Mouse (Mus musculus) gastrocnemius, adult 2 months (tissue): ENCODE measurements at regions not wholly inside any gene's neighbourhood (a gene's known extent, or its start where the extent isn't known, plus 50 kb on each side); places are given as distances from the start of the nearest gene placed in this dataset.

Experiments used
- DNase-seq: peaks from one replicate; pipeline ENCODE4 v3.0.0; 2022
- H3K27ac ChIP-seq: fragments of 200-600 bp; 2 replicates; pipeline ENCODE4 v1.8.1; 2022; ENCODE audit warnings: mild to moderate bottlenecking
- H3K4me3 ChIP-seq: fragments of 200-600 bp; 2 replicates; pipeline ENCODE4 v1.8.1; 2022; ENCODE audit warnings: mild to moderate bottlenecking, moderate library complexity
- CTCF ChIP-seq: fragments of 200-600 bp; IDR thresholded peaks from 2 replicates; pipeline ENCODE4 v1.8.1; 2022; ENCODE audit warnings: antibody characterized with exemption, mild to moderate bottlenecking, moderate library complexity
- intact Hi-C: fragments of 180-260 bp; cut with DNase I; formaldehyde crosslinking; loops from one replicate; pipeline ENCODE4 v1.15.1; 2025

DNA sequence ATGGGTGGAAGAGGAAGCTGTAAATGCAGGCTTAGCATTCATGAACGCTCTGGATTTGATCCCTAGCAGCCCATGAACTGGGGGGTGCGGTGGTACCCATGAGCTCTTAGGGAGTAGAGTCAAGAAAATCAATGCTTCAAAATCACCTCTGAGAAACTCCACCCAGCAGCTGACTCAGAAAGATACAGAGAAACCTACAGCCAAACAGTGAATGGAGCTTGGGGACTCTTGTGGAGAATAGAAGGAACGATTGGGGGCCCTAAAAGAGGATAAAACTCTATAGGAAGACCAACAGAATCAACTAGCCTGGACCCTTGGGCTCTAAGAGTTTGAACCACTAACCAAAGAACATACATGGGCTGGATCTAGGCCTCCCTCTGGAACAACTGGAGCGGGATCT lies 177.6 kb downstream of the Ube2e3 start:
- no peak for DNase-seq
- no peak for TF ChIP-seq CTCF
- intact Hi-C loops, result no loop called here
- H3K27ac ChIP-seq, result no peak overlapping the region
- no peak overlapping the region for H3K4me3 ChIP-seq

DNA sequence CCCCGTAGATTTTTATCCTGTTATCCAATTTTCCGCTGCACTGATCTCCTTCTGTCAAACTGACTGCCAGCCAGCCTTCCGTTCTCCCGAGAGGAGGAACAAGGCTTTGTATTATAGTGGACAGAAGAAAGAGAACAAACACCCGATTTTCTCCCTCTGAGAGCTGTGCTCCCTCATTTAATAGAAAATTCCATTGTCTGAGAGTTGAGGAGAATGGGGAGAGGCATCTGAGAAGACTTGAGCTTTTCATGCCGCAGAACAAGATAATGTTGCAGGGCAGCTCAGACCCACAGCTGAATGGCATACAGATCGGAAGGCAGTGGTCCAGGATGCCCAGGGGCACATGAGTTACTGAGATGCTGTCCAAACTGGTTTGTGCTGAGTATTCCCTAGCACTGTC lies 180.1 kb downstream of the Ube2e3 start:
- Histone ChIP-seq H3K27ac (no peak overlapping the region), H3K4me3 (no peak overlapping the region)
- intact Hi-C loops, result no loop called here
- no peak for TF ChIP-seq CTCF
- DNase-seq, result no peak

DNA sequence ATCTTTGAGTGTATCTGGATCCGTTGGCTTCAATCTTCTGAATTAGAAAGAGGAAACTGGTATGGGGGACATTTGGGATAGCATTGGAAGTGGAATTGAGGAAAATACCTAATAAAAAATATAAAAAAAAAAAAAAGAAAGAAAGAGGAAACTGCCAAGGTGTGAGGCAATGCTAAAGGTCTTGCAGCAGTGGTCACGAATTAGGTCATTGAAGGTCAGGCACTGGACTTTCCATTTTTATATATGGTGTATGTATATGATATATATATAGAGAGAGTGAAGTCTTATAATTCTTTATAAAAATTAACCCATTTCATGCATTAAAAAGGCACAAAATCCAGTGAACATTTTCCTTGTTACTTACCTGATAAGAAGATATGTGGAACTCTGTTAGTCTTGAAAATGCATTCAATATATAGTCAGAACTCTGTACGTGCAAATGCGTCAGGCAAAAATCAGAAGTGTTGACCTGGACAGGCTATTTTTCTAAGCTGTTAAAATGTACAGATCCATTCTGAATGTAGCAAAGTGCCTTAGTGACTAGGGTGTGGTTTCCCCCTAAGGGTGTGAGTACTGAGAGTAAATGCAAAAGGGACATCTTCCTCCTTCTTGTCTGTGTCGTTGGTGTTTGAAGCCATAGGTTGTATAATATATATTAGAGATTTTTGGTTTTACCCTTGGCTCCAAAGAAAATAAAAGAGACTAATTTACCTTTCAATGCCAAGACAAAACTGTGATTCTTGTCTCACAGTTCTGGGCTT lies 181.0 kb downstream of the Ube2e3 start:
- intact Hi-C loops, result no loop called here
- H3K27ac ChIP-seq, result no peak overlapping the region
- DNase-seq, result no peak
- no peak overlapping the region for H3K4me3 ChIP-seq
- no peak for TF ChIP-seq CTCF

DNA sequence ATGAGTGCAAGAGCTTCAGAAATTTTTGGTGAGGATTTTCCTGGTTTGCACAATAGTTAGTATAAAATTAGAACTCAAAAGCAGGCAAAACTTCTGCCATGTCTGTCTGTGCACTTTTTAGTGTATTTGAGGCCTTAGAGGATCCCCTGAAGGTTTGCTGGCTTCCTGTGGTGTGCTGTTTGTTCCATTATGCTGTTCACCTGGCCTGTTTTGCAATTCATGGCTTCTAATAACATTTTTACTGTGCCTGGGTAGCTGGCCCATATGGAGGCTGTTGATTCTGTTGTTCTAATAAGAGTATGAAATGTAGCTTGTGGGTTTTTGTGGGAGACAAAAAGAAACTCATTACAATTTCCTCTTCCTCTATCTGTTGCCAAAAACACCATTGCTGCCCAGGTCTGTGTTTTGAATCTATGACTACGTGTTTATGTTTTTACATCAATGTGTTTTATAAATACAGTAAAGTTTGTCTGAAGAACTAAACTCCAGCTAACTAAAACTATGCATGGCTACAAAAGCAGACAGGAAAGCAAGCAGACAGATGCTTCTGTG lies 182.6 kb downstream of the Ube2e3 start:
- H3K27ac ChIP-seq, result no peak overlapping the region
- no peak for DNase-seq
- intact Hi-C loops, result no loop called here
- no peak overlapping the region for H3K4me3 ChIP-seq
- no peak for TF ChIP-seq CTCF

DNA sequence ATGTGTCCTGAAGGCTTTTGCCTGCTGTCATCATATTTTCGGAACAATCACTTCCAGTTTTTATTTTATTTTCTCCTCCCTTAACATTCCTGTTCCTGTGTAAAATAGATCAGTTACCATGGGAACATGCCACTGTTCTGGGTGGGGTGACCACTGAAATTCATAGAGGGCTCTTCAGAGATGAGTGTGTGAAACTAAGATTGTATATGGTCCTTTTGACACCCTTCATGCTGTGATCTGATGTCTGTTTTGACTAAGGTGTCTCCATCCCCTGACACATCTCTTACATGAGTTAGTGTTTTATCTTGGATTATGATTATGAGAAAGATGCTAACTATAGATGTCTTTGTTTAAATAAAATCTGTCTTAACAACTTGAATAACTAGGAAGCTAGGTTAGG lies 184.3 kb downstream of the Ube2e3 start:
- H3K27ac ChIP-seq, result no peak overlapping the region
- DNase-seq, result no peak
- H3K4me3 ChIP-seq, result no peak overlapping the region
- no peak for TF ChIP-seq CTCF
- intact Hi-C loops, result no loop called here

DNA sequence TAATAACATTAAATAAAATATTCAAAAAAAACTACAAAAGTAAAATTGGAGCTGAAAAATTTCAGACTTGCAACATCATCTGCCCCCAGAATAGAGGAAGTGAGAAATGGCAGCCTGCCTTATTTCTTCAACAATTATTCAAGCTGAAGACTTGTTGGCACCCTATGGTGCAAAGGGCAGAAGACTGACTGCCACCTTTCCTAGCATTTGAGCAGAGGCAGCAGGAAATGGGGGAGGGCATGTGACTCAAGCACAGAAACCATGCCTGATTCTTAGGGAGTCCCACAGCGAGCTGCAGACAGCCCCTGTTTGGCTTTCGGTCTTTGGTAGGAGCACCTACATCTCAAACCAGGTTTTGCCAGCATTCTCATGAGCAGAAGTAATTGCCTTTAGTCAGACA lies 188.2 kb downstream of the Ube2e3 start:
- Histone ChIP-seq H3K27ac (no peak overlapping the region), H3K4me3 (no peak overlapping the region)
- DNase-seq, result no peak
- TF ChIP-seq CTCF, result no peak
- intact Hi-C loops, result no loop called here

DNA sequence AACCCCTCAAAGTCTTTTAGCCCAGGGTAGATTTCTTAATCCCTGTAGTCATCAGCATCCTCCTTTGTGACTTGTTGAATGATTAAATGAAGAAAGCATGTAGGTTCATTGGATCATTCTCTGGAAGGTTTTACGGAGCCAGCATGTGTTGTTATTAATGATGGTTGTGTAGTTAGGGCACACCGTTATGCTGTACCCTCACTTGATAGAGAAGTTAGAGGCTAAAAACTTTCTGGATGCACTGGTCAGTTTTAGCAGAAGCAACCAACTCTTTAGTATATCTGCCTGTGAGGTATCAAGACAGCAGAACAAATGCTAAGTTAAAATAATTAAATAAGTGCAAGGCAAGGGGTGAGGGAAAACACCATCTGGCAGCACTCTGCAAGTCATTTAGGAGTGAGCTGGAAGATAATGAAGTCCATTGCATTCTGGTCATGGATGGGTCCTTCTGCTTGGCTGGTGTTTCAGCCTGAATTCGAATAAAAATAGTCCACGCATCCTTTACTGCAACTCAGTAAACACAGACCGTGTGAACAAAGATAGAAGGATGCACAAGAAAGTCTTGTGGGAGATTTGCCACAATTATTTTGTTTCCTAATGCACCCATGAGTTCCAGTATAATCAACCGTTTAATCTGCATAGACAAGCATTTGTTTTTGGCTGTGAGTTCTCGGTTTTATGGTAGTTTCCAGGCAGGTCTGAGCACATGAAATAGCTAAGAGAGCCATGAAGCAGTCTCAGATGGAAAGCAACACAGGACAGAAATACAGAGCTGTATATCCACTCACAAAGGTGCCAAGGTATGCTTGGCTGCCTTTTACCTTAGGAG lies 191.4 kb downstream of the Ube2e3 start:
- DNase-seq, result no peak
- intact Hi-C loops, result no loop called here
- no peak for TF ChIP-seq CTCF

DNA sequence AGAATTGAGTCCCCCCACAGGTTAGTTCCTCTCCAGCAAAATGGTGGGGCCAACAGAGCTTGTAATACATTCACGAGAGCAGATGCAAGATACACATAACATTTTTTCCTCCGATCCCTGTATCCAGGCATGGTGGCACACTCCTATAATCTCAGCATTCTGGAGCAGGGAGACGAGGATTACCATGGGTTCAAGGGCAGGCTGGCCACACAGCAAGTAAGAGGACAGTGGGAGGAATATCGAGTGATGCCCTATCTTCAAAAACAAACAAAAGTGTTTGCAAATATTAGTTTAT lies 192.0 kb downstream of the Ube2e3 start:
- DNase-seq, result no peak
- Histone ChIP-seq H3K4me3 (no peak overlapping the region), H3K27ac (no peak overlapping the region)
- no peak for TF ChIP-seq CTCF
- intact Hi-C loops, result no loop called here

More for the DNA sequence above, 191.4 kb downstream of the Ube2e3 start:
- Histone ChIP-seq H3K4me3 (no peak overlapping the region), H3K27ac (no peak overlapping the region)

DNA sequence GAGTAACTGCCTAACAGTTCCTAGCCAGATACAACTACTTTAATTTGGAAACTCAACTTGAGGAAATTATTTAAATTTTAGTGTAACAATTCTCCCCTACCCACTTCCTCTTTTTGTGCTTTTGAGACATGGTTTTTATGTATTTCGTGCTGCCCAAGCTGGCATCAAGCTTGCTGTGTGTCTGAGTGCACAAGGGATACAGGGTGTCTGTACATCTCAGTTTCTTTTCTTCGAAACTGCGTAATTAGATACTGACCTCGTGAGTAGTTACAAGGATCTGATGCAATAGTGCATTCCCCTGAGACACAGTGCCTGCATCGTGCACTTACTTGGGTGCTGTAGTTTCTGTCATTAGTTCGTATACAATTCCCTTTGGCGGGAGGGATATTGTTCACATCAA lies 192.4 kb downstream of the Ube2e3 start:
- intact Hi-C loops, result no loop called here
- no peak for TF ChIP-seq CTCF

DNA sequence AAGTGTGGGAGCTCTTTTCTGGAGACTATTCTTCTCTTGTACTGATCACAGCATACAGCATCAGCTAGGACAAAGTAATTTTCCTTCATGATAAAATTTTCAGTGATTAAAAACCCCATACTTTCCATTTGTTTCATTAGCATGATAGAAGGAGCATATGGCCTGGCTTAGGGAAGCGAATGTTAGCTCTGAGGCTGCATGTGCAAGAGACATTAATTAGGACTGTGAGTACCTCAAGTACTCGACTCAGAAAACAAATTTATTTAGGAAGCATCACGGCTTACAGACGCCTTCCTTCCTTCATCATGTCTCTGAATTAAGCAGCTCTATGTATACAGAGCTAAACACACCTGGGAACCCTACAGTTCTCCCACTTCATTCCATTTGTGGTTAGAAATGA lies 193.6 kb upstream of the Itga4 start:
- TF ChIP-seq CTCF, result no peak
- intact Hi-C loops, result no loop called here
- no peak for DNase-seq
- no peak overlapping the region for H3K27ac ChIP-seq
- no peak overlapping the region for H3K4me3 ChIP-seq

More for the DNA sequence above, 192.4 kb downstream of the Ube2e3 start:
- no peak overlapping the region for H3K27ac ChIP-seq
- no peak for DNase-seq
- no peak overlapping the region for H3K4me3 ChIP-seq

DNA sequence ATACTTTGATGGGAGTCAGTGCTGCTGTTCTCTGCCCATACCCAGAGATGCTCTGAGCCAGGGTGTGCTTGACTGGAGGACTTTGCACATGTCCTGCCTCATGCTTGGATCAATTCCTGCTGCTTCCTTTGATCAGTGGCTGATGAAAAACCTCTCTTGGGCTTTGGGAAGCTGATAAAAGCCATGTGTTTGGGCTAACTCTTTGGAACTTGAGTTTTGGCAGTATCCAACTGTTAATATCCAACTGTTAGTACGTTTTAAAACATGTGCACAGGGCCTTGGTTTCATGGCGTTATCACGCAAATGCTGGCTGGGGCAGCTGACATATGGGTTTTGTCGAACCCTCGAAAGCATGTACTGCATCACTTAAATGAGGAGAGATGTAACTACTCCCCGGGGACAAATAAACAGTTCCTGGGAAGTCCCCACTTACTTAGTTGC lies 193.0 kb upstream of the Itga4 start:
- no peak overlapping the region for H3K27ac ChIP-seq
- intact Hi-C loops, result no loop called here
- no peak for DNase-seq
- no peak overlapping the region for H3K4me3 ChIP-seq
- no peak for TF ChIP-seq CTCF

DNA sequence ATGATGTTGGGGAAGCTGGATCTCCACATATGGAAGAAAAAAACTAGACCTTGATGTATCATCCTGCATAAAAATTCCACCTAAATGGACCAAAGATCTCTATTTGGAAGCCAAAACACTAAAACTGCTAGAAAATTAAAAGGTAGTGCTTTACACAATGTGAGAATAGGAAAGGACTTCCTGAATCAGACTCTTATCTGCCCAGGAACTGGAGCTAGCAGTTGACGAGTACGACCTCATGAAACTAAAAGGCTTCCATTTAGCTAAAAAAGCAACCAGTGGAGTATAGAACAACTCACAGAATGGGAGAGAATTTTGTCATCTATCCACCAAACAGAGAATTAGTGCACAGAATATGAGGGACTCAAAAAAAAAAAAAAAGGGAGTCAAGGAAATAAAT lies 191.6 kb upstream of the Itga4 start:
- no peak overlapping the region for H3K27ac ChIP-seq
- no peak overlapping the region for H3K4me3 ChIP-seq
- DNase-seq, result no peak
- no peak for TF ChIP-seq CTCF
- intact Hi-C loops, result no loop called here

DNA sequence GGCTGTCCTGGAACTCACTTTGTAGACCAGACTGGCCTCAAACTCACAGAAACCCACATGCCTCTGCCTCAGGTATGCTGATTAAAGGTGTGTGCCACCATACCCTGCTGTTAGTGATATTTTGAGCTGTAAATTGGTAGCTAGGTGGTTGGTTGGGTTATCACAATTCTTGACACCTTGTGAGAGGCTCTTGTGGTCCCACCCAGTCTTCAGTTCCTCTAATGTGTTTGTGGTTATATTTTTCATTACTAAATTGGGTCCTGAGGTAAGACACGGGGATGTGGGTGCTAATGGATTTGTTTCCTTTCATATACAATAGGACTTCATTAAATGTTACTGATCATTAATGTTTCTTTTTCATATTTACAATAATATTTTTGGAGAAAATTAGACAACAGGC lies 189.9 kb upstream of the Itga4 start:
- H3K4me3 ChIP-seq, result no peak overlapping the region
- no peak overlapping the region for H3K27ac ChIP-seq
- intact Hi-C loops, result no loop called here
- no peak for DNase-seq
- no peak for TF ChIP-seq CTCF
